Mouse (Mus musculus) intestine, postnatal 0 days (tissue): ENCODE results near the gene Crot. TPM values are rescaled to one million over a fixed set of nuclear protein-coding genes. Genes with fewer than 3 reads are reported as not detected.
"Not testable (repeated sequence)": the region's sequence is repeated elsewhere in the genome, so short reads cannot be mapped to it uniquely, and the experiment has no call there.

Experiments
- ATAC-seq: fragments of 200-750 bp; cut with Nextera tagmentation; 2 replicates; pipeline ENCODE4 v1.8.0; 2017; ENCODE audit warnings: mild to moderate bottlenecking, moderate TSS enrichment, moderate library complexity
- H3K27ac ChIP-seq: fragments of 300-500 bp; sonication (generic); 2 replicates; pipeline ENCODE4 v1.5.1; 2014; ENCODE audit warnings: mild to moderate bottlenecking, low read depth, low read length, moderate library complexity
- H3K27me3 ChIP-seq: fragments of 300-500 bp; sonication (generic); replicated peaks from 2 replicates; pipeline ENCODE4 v1.6.1; 2014; ENCODE audit warnings: low read length, mixed read lengths; ENCODE audit not compliant: control insufficient read depth, insufficient read depth
- H3K36me3 ChIP-seq: fragments of 300-500 bp; sonication (generic); 2 replicates; pipeline ENCODE4 v1.6.1; 2014; ENCODE audit warnings: mild to moderate bottlenecking, moderate library complexity; ENCODE audit not compliant: control insufficient read depth, insufficient read depth
- H3K4me1 ChIP-seq: fragments of 300-500 bp; sonication (generic); replicated peaks from 2 replicates; pipeline ENCODE4 v1.6.1; 2014; ENCODE audit warnings: antibody characterized with exemption, low read length, mixed read lengths; ENCODE audit not compliant: control insufficient read depth, insufficient read depth
- H3K4me2 ChIP-seq: fragments of 300-500 bp; sonication (generic); replicated peaks from 2 replicates; pipeline ENCODE4 v1.6.1; 2014; ENCODE audit warnings: low read depth, mild to moderate bottlenecking, moderate library complexity
- H3K4me3 ChIP-seq: fragments of 300-500 bp; sonication (generic); 2 replicates; pipeline ENCODE4 v1.5.1; 2014; ENCODE audit warnings: low read depth, low read length
- H3K9ac ChIP-seq: fragments of 300-500 bp; sonication (generic); 2 replicates; pipeline ENCODE4 v1.6.1; 2014; ENCODE audit warnings: mild to moderate bottlenecking, low read depth, low read length
- H3K9me3 ChIP-seq: fragments of 300-500 bp; sonication (generic); 2 replicates; pipeline ENCODE4 v1.6.1; 2016; ENCODE audit warnings: mixed run types; ENCODE audit not compliant: control insufficient read depth
- CTCF ChIP-seq: sonication (generic); IDR thresholded peaks from 2 replicates; pipeline ENCODE4 v1.5.1; 2016; ENCODE audit warnings: low read depth, mild to moderate bottlenecking, control low read depth, antibody characterized with exemption, moderate library complexity
- WGBS: fragments of 180-500 bp; shearing (Covaris S2); extraction: QIAGEN DNeasy Blood & Tissue Kit; methylation state at CpG from one replicate; pipeline ENCODE4 v1.1.7; 2014; 5-methylcytosine and 5-hydroxymethylcytosine counted together
- polyA plus RNA-seq: library from polyadenylated mRNA; unstranded; fragments of >200 nt; fragmentation: Nextera tagmentation; extraction: Ambion mirVana; gene quantifications from 2 replicates; pipeline ENCODE4 v1.2.1, GENCODE M21; 2015

The Crot gene
- polyA plus RNA-seq, 1 experiment from 2014 or later: 133 TPM

GRCm38 (mm10) chr5:8964487-8964886 lies 32.6 kb downstream of the Crot start:
- H3K4me1 ChIP-seq: no peaks in the 10 kb centered on the region
- no peak for ATAC-seq
- peaks cover 49% of the 10 kb centered on the region for H3K36me3 ChIP-seq
- no peak overlapping the region for H3K27ac ChIP-seq
- WGBS: 93% methylated on average over 5 of the region's 5 CpGs
- no peak overlapping the region for H3K4me3 ChIP-seq
- H3K9ac ChIP-seq: no peak overlapping the region
- no peak overlapping the region for H3K4me2 ChIP-seq
- no peaks in the 10 kb centered on the region for H3K27me3 ChIP-seq
- no peak for TF ChIP-seq CTCF
- H3K9me3 ChIP-seq: no peaks in the 10 kb centered on the region

GRCm38 (mm10) chr5:8960534-8960933 lies 36.6 kb downstream of the Crot start:
- H3K4me1 ChIP-seq: no peaks in the 10 kb centered on the region
- no peaks in the 10 kb centered on the region for H3K9me3 ChIP-seq
- H3K27ac ChIP-seq: no peak overlapping the region
- WGBS: 76% methylated on average over 4 of the region's 4 CpGs
- no peak overlapping the region for H3K4me2 ChIP-seq
- no peaks in the 10 kb centered on the region for H3K27me3 ChIP-seq
- ATAC-seq: peak; percentile 28
- TF ChIP-seq CTCF: no peak
- no peak overlapping the region for H3K4me3 ChIP-seq
- no peak overlapping the region for H3K9ac ChIP-seq
- peaks cover 13% of the 10 kb centered on the region for H3K36me3 ChIP-seq

- H3K27me3 ChIP-seq: no peaks in the 10 kb centered on the region
These were observed 41.6 kb downstream of the Crot start for GRCm38 (mm10) chr5:8955544-8955943.

GRCm38 (mm10) chr5:8953660-8954059 lies 43.5 kb downstream of the Crot start:
- no peak for ATAC-seq
- TF ChIP-seq CTCF: no peak
- Histone ChIP-seq H3K27me3 (no peaks in the 10 kb centered on the region), H3K27ac (no peak overlapping the region), H3K4me1 (no peaks in the 10 kb centered on the region), H3K36me3 (no peaks in the 10 kb centered on the region), H3K9ac (no peak overlapping the region), H3K9me3 (no peaks in the 10 kb centered on the region), H3K4me3 (no peak overlapping the region), H3K4me2 (no peak overlapping the region)
- 92% methylated on average over 2 of the region's 2 CpGs for WGBS

More at GRCm38 (mm10) chr5:8955544-8955943, 41.6 kb downstream of the Crot start:
- Histone ChIP-seq H3K4me2 (no peak overlapping the region), H3K4me3 (no peak overlapping the region), H3K4me1 (no peaks in the 10 kb centered on the region), H3K27ac (no peak overlapping the region), H3K9me3 (no peaks in the 10 kb centered on the region), H3K36me3 (no peaks in the 10 kb centered on the region), H3K9ac (no peak overlapping the region)
- ATAC-seq: no peak
- TF ChIP-seq CTCF: no peak
- 90% methylated on average over 3 of the region's 3 CpGs for WGBS

- WGBS: 63% methylated on average over 4 of the region's 4 CpGs
- H3K36me3 ChIP-seq: no peaks in the 10 kb centered on the region
- H3K4me2 ChIP-seq: no peak overlapping the region
- no peak overlapping the region for H3K9ac ChIP-seq
- no peak overlapping the region for H3K4me3 ChIP-seq
- peak; percentile 54; the same call in 1 of the 2 replicates for ATAC-seq
- H3K27ac ChIP-seq: no peak overlapping the region
- H3K9me3 ChIP-seq: no peaks in the 10 kb centered on the region
- no peaks in the 10 kb centered on the region for H3K27me3 ChIP-seq
- H3K4me1 ChIP-seq: no peaks in the 10 kb centered on the region
- TF ChIP-seq CTCF: no peak
These were observed 49.6 kb downstream of the Crot start for GRCm38 (mm10) chr5:8947423-8948110.

- Histone ChIP-seq H3K27ac (no peak overlapping the region), H3K27me3 (no peaks in the 10 kb centered on the region), H3K36me3 (no peaks in the 10 kb centered on the region), H3K9me3 (no peaks in the 10 kb centered on the region), H3K4me3 (no peak overlapping the region), H3K9ac (no peak overlapping the region), H3K4me2 (no peak overlapping the region), H3K4me1 (no peaks in the 10 kb centered on the region)
- whole genome bisulfite sequencing: 72% methylated on average over 3 of the region's 3 CpGs
- no peak for ATAC-seq
- TF ChIP-seq CTCF: no peak
These were observed 53.3 kb downstream of the Crot start for GRCm38 (mm10) chr5:8943836-8944235.

- no CpG with 5 or more reads among the region's 1 CpGs for WGBS
- not testable (repeated sequence) for H3K9me3 ChIP-seq, ATAC-seq, H3K36me3 ChIP-seq, H3K4me2 ChIP-seq, H3K27me3 ChIP-seq, H3K9ac ChIP-seq, H3K27ac ChIP-seq, H3K4me1 ChIP-seq, H3K4me3 ChIP-seq
- TF ChIP-seq CTCF: peak; percentile 36
These were observed 55.9 kb downstream of the Crot start for GRCm38 (mm10) chr5:8941266-8941665.
